Mouse (Mus musculus): ENCODE measurements at regions not wholly inside any gene's neighbourhood (a gene's known extent, or its start where the extent isn't known, plus 50 kb on each side); places are given as distances from the start of the nearest gene placed in this dataset.
"Not testable (repeated sequence)": the region's sequence is repeated elsewhere in the genome, so short reads cannot be mapped to it uniquely, and the experiment has no call there.

GRCm38 (mm10) chr6:6387571-6387970 is 170.6 kb upstream of the Slc25a13 start:
- no peak for DNase-seq

- no peak for DNase-seq
Measured at GRCm38 (mm10) chr6:6384971-6385370, 168.0 kb upstream of the Slc25a13 start.

GRCm38 (mm10) chr6:6384441-6384840 is 167.5 kb upstream of the Slc25a13 start:
- DNase-seq = no peak

GRCm38 (mm10) chr6:6372421-6372820 is 155.4 kb upstream of the Slc25a13 start:
- DNase-seq = no peak

- DNase-seq = no peak
Measured at GRCm38 (mm10) chr6:6371444-6372093, 154.6 kb upstream of the Slc25a13 start.

GRCm38 (mm10) chr6:6364037-6364436 is 147.1 kb upstream of the Slc25a13 start:
- peak; percentile 15 to 28 for DNase-seq

GRCm38 (mm10) chr6:6362678-6363354 is 145.8 kb upstream of the Slc25a13 start:
- DNase-seq = no peak

GRCm38 (mm10) chr6:6361181-6361580 is 144.2 kb upstream of the Slc25a13 start:
- not testable (repeated sequence) for DNase-seq

GRCm38 (mm10) chr6:6357477-6357876 is 140.5 kb upstream of the Slc25a13 start:
- no peak for DNase-seq

- no peak for DNase-seq
Measured at GRCm38 (mm10) chr6:6356967-6357366, 140.0 kb upstream of the Slc25a13 start.

- no peak for DNase-seq
Measured at GRCm38 (mm10) chr6:6335251-6335650, 118.3 kb upstream of the Slc25a13 start.

GRCm38 (mm10) chr6:6330271-6330670 is 113.3 kb upstream of the Slc25a13 start:
- no peak for DNase-seq

- no peak for DNase-seq
Measured at GRCm38 (mm10) chr6:6325516-6325915, 108.5 kb upstream of the Slc25a13 start.

- DNase-seq = no peak
Measured at GRCm38 (mm10) chr6:6316725-6317124, 99.8 kb upstream of the Slc25a13 start.

- no peak for DNase-seq
Measured at GRCm38 (mm10) chr6:6313171-6313570, 96.2 kb upstream of the Slc25a13 start.

GRCm38 (mm10) chr6:6310213-6310612 is 93.2 kb upstream of the Slc25a13 start:
- no peak for DNase-seq

- no peak for DNase-seq
Measured at GRCm38 (mm10) chr6:6307618-6308017, 90.6 kb upstream of the Slc25a13 start.

- no peak for DNase-seq
Measured at GRCm38 (mm10) chr6:6303767-6304166, 86.8 kb upstream of the Slc25a13 start.

GRCm38 (mm10) chr6:6301001-6301510 is 84.1 kb upstream of the Slc25a13 start:
- no peak for DNase-seq

- no peak for DNase-seq
Measured at GRCm38 (mm10) chr6:6298867-6299852, 82.2 kb upstream of the Slc25a13 start.

- DNase-seq = not testable (repeated sequence)
Measured at GRCm38 (mm10) chr6:6295551-6295950, 78.6 kb upstream of the Slc25a13 start.

GRCm38 (mm10) chr6:6291781-6292180 is 74.8 kb upstream of the Slc25a13 start:
- no peak for DNase-seq

- DNase-seq = no peak
Measured at GRCm38 (mm10) chr6:6290427-6290826, 73.5 kb upstream of the Slc25a13 start.
